Mouse (Mus musculus): Measurements from ENCODE around the gene Rps6kc1.

The Rps6kc1 gene

DNA sequence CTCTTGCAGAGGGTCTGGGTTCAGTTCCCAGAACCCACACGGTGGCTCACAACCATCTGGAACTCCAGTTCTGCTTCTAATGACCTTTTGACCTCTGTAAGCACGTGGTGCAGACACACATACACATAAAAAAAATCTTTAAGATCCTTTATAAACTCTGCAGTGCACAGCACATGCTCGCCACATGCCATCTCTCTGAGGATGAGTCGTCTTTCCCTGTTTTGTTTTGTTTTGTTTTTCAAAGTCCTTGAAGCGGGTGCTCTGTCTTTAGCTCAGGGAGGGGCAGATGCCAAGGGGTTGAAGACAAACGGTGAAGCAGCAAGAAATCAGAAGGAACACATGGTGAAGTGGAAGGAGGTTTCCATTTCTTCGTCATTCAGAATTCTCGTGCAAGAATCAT, 143.9 kb downstream of the Rps6kc1 start:
- DNase-seq (ENCODE audit: low read depth in 2 of 2, low spot score in 2 of 2), result no peak

DNA sequence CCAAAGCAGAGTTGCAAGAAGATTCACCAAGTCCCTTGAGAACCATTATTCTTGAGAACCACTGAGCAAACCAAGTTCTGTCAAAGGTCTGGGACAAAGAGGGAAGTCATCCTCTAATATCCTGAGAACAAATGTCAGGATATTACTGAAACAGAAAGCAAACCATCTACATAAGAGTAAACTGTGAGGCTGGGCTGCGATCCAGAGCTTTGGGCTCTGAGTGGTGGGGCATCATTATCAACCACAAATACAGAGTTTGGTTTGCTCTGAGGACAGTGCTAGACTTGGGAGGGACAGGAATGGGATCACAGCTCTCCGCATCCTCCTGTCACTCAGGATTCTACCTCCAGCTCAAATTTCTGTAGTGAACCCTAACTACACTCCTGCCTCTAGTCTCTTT, 144.8 kb downstream of the Rps6kc1 start:
- DNase-seq (ENCODE audit: low read depth in 2 of 2, low spot score in 2 of 2), result no peak

DNA sequence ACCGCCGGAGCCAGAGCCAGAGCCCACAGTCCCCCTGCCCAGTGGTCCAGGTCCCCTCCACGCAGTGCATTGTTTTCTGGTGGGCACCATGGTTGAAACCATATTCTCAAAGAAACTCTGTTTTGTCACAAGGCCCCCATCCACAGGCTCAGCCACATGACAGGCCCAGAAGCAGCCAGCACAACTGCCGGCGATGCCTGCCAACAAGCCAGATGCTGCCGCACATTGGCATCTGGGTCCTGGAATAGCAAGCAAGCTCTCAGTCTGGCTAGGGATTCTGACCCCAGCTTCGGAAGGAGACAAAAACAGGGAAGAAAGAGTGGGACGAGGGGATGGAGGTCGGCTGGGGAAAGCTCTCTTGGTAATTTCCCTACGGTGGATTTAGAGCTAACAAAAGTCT, 147.8 kb downstream of the Rps6kc1 start:
- no peak for DNase-seq (ENCODE audit: low read depth in 2 of 2, low spot score in 2 of 2)

DNA sequence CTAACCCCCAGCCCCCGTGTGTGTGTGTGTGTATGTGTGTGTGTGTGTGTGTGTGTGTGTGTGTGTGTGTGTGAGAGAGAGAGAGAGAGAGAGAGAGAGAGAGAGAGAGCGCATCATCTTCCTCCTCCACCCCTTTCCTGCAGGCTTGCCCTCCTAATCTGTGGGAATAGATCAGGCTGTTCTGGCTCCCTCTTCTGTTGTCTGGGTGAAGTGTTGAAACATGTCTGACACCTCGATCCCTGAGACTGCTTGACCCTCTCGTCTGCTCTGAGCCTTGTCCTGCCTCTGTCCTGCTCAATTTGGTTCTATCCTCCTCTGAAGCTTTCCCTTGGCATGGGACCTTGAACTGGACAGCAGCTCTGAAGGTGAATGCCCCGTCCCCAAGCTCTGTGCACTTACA, 149.8 kb downstream of the Rps6kc1 start:
- DNase-seq (ENCODE audit: low read depth in 2 of 2, low spot score in 2 of 2), result no peak

DNA sequence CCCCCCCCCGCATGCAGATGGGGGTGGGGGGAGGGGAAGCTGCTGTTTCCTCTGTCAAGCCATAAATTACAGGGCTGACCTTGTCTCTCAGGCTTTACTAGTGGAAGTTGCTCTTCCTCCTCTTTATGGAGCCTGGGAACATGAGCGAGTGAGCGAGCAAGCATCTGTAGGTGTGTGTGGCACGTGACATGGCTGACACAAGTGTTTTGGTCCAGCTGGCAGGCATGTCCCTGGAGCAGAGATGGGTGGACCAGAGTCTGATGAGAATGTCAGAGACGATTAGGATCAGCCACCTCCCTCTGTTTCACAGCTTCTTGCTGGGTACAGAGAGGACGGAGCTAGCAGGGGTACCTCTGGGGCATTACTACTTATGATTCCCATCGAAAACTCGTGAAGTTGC, 153.7 kb downstream of the Rps6kc1 start:
- no peak for DNase-seq (ENCODE audit: low read depth in 2 of 2, low spot score in 2 of 2)

DNA sequence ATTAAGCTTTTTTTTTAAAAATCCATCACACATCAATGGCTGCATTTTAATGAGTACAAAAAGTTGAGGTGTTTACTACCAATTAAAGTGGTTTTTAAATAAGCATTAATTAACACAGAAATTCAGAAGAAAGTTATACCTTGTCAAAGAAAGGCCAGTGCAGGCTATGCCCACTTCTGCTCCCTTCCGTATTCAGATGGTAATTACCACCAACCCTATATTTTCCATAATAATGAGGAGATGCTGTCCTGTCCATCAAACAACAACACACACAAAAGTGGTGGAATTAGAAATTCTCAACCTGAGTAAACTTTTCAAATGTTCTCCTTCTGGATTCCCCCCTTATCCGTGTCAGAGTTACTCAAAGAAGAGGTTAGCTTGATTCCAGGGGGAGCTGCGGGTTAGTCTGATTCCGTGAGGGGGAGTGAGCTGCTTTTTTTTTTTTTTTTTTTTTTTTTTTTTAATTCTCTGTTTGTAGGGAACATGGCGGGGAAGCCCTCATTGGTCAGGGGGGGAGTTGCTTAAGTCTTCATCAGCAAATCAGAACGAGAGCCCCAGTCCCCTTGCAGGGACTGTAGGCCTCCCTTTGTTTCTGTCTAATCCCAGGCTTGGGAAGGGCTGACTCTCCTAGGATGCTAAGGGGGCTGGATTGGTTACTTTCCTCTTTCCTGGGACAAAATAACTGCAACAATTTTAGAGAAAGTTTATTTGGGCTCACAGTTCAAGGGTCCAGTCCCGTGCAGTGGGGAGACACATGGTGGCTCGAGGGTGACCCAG, 159.6 kb downstream of the Rps6kc1 start:
- no peak for DNase-seq (ENCODE audit: low read depth in 2 of 2, low spot score in 2 of 2)

DNA sequence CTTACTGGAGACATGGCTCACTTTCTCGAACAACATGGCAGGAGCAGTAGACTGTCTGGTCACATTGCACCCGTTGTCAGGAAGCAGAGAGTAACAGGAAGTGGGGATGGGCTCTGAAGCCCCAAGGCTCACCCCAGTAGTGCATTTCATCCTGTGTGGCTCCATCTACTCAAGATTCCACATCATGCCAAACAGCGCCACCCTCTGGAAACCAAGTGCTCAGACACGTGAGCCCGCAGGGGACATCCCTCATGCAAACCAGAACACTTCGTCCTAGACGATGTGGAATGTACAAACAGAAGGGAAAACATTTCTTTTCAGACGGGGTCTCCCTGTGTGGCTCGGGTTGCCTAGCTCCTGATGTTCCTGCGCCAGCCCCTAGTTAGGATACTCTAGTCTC, 162.6 kb downstream of the Rps6kc1 start:
- no peak for DNase-seq (ENCODE audit: low read depth in 2 of 2, low spot score in 2 of 2)

DNA sequence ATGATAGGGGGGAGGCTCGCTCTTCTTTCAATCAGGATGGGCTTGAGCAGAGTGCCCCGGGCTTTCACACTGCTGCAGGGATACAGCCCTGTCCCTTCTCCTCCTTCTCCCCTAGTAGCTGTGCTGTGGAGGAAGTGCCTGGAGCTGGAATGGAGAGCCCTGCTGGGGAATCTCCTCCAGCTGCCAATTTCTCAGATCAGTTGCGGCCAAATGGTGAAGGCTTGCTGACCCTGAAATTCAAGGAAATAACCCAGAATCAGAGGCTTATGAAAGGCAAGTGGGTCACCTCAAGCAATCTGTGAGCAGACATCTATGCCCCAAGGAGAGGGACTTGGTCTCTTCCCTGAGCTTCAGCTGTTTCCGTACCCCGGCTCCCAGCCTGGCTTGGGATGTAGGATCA, 170.1 kb downstream of the Rps6kc1 start:
- DNase-seq (ENCODE audit: low read depth in 2 of 2, low spot score in 2 of 2), result no peak

DNA sequence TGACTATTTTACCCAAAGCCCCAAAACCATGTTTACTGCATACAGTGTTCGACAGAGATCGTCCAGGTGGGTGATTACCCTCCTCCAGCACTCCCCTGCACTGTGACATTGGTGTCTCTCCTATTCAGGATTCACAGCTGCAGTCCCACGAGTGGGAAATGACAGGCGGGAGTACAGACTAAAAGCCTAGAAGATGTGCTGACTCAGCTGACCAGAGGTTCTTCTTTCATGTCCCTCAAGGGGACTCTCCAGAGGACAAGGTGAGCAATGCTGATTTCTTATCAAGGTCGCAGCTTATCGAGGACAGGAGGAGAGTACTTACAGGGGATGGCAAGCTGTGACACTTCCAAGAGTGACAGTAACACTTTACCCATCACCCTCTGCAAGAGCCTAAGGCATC, 178.8 kb downstream of the Rps6kc1 start:
- no peak for DNase-seq (ENCODE audit: low read depth in 2 of 2, low spot score in 2 of 2)

DNA sequence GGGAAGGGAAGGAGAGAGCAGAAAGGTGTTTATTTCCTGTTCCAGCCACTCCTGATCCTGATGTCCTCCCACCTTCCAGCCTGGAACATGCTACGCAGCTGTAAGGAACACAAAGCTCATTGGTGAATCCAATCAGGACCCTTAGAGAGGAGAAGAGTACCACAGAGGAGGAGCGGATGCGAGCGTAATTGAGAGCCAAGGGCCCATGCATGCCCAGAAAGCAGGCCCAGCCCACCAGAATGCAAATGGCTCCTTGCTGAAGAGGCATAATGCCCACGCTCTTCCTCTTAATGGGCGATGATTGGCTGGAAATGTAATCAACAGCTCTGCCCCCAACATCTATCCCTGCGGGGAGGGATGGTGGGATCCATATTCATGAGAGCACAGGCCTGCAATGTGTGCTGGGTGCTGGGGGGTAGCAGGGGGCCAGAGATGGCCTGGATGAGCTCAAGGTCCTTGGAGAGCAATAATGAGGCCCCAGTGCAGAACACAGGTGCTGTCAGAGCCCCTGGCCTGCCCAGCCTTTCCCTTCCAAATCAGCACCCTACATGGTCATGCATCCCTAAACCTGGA, 182.0 kb downstream of the Rps6kc1 start:
- no peak for DNase-seq (ENCODE audit: low read depth in 2 of 2, low spot score in 2 of 2)

DNA sequence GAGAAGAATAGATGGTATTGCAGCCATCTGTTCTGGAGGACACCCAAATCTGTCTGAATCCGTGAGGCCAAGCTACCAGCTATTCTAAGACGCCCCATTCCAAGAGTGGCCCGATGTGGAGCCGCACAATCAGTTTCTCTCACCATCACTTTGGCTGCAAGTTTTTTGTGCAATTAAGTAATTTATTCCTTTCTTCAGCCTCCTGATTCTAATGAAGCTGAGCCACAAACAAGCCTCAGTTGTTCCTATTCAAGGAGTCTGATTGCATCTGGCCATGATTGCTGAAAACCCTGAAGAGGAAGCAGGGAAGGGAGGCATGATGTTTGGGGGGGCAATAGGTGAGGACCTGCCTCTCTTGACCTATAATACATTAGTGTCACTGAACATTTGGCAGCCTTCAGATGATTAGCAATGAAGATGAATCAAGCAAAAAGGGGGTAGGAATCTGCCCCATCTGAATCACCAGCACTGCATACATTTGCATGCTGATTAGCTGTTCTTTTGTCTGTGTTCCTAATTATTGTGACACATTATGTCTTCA, 183.4 kb downstream of the Rps6kc1 start:
- no peak for DNase-seq (ENCODE audit: low read depth in 2 of 2, low spot score in 2 of 2)

DNA sequence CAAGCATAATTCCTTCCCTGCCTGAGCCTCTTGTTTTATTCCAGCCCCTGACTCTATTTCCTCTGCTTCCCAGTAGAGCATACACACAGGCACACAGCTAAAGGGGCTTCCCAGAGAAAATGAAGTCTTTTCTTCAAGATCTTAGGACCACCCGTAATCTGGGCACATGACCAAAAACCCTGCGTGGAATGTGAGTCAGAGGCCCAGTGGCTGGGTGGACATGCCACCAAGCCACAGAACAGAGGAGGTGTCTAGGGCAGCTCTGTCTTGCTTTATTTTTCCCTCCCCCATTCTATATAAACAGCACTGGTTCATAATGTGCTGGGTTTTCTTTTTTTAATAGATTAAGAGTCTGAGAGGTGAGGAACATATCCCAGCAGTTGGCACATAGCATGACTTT, 184.2 kb downstream of the Rps6kc1 start:
- DNase-seq (ENCODE audit: low read depth in 2 of 2, low spot score in 2 of 2), result no peak

DNA sequence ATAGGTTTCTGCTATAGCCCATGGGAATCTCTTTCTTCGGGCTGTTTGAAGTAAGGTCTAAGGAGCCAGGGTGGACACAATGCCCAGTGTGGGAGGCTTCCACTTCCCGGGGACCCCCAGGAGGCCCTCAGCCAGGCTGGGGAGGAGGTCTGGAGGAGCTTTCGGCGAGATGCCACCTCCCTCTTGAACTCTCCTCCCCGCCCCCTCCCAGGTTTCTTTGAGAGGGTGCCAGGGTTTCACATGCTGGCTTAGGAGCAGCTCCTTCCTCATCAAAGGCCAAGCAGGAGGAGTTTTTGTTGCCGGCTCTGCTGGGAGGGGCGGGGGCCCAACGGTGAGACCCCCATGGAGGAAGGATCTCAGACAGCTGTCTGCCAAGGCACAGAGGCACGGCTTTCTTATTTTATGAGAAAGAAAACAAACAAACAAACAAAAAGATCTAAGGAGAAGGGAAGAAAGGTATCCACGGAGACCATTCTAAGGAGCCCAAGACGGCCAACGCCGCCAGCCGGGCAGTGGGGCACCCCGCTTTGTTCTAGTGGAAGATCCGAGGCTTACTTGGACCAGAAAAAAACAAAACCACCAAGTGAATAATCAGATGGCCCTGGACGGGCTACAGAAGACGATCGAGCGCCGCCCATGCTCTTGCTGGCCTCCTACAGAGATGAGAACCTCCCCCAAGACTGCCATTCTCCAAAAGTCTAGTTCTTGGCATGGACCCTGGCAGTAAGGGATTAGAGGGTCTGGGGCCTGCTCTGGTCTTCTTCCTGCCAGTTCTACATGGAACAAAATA, 186.8 kb downstream of the Rps6kc1 start:
- DNase-seq (ENCODE audit: low read depth in 2 of 2, low spot score in 2 of 2), result no peak

DNA sequence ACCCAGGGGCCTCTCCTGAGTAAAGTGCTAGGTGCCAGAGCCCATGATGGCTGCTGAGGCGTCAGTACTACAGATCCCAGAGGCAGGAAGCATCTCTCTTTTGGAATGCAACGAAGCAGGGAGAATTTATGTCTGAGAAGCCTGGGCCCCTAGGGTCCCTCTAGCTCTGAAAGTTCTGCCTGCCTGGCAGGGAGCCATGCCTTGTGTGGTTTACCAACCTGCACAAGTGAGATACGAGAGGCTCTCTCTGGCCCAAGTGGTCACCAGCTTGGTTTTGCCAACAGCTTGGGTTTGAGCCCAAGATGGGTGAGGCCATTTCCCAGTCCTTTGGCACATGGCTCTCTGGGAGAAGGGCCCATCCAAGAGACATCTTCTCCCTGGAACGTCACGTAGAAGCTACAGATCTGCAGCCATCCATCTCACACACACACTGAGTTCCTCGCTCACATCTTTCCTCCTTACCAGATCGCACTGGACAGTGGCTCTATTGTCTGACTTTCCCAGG, 187.6 kb downstream of the Rps6kc1 start:
- no peak for DNase-seq (ENCODE audit: low read depth in 2 of 2, low spot score in 2 of 2)

DNA sequence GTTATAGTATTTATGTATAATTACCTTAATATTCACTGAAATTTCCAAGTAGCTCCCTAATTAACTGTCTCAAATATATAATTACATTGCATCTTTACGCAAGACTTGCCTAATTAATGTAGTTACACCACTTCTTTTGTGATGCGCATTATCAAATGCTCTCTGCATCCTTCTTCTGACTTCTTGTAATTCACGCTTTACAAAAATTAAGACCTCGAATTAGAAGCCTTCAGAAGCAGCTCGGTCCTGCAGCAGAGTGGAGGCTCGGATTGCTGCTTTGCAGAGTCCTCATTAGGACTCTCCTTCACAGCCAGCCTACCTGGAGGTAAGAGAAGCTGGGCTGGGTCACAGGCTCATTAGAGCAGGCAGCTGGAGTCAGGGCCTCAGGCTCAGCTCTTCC, 197.7 kb downstream of the Rps6kc1 start:
- DNase-seq (ENCODE audit: low read depth in 2 of 2, low spot score in 2 of 2), result no peak

DNA sequence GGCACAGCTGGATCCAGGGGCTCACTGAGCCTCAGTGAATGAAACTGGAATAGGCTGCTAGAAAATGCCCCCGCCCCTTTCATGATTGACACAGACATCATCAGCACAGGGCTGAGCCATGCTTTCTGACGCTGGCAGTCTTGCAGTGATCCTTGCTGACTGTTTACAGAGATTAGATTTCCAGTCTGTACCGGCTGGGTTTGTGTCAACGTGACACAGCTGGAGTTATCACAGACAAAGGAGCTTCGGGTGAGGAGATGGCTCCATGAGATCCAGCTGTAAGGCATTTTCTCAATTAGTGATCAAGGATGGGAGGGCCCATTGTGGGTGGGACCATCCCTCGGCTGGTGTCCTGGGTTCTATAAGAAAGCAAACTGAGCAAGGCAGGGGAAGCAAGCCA, 214.0 kb downstream of the Rps6kc1 start:
- no peak for DNase-seq (ENCODE audit: low read depth in 2 of 2, low spot score in 2 of 2)

DNA sequence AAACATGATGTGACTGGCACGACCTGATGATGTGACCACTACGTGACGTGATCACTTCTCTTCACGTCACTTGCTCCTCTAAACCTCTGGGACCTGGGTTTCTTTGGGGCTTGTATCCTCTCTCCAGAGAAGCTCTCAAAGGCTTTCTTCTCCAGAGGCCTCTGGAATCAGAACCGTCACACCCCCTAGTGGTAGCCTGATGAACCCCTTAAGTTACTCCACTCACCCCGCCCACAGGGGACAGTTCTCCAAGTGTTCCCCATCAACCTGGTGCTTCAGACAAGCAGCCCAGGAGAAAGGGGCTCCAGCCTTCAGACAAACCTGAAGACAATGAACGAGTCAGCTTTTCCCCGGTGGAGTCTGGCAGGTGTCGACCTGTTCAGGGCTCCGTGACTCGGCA, 216.0 kb downstream of the Rps6kc1 start:
- no peak for DNase-seq (ENCODE audit: low read depth in 2 of 2, low spot score in 2 of 2)

DNA sequence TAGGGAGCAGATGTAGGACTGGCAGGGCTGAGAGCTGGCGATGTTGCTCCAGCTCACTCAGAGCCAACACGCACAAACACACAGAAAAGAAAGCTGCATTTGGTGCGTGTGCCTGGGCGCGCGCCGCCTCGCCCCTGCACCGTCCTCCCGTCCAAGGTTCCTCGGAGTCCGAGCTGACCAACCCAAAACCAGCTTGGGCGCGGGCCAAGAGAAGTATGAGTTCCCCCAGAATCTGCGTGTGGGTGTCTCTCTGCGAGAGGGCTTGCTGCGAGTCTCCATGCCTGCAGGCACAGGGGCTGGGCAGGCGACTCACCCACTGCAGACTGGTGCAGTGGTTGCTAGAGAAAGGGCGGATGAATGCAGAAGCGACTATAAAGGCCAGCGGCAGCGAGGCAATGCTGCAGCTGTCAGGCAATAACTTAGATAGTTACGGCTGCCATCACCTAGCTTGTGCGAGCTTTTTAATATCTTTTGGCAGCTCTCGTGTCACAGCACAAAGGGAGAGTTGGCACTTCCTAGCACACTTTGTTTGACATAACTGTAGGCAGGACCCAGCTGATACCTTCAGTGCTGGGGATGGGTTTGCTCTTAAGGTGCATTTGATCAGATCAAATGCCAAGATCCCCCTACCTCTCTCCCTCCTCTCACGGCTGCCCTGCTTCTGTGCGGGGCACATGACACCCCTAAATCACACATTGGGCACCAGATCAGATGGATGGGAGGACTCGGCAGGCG, 220.9 kb downstream of the Rps6kc1 start:
- DNase-seq (ENCODE audit: low read depth in 2 of 2, low spot score in 2 of 2), result no peak

DNA sequence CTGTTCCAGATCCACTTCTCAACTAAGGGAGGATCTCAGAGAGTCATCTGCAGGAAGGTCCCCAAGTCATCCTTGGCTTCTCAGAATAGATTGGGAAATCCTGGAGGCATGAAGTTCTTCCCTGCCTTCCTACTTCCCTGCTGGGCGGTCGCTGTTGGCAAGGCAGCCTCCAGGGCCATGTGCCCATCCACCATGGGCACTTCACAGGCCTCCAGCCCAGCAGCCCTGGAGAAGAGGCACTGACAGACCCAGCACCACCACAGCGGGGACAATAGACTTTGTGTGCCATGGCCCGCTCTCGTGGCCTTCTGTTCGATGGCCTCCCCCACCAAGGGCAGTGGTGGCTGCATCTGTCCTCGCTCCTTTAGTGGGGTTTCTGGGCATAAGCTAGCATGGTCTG, 228.5 kb downstream of the Rps6kc1 start:
- DNase-seq (ENCODE audit: low read depth in 2 of 2, low spot score in 2 of 2), result no peak

DNA sequence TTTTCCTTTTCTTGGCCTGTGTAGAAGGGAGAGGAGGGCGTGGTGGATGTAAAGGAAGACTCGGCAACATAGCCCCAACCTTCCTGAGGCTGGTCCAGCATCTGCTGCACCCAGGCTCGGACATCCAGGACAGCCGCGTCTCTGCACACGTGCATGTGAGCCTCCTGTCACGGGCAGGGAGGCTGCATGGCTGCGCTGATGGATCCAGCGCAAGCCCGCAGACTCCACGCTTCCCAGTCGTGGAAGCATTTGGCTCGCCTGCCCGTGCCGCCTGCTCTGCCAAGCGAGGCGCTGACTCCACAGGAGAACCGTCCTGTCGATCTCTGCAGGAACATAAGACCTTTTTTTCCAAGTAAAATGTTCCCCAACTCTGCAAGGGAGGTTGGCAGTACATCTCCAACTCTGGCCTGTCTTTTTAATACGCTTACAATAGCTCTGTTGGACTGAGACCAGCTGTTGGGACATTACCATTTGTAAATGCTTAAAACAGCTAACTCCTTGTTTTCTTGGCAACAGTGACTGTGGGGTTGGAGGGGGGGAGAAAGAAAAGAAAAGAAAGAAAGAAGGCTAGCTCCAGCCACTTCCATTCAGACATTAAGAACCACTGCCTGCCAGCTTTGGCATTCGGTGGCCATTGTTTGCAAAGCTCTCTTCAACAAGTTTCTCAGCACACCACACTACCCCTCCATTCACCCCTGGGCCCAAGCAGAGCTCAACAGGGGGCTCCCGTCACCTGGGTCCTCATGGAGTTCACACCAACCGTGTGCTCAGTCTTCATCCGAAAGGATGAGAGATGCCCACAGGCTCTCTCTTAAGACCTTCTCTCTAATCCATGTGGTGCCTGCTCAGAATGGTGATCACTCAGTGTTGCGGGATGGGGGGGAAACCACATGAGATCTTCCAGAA, 229.3 kb downstream of the Rps6kc1 start:
- DNase-seq (ENCODE audit: low read depth in 2 of 2, low spot score in 2 of 2), result no peak
